Mouse (Mus musculus) E14TG2a.4 (cell line): ENCODE measurements around the gene Inpp5a.

Experiments used
- CTCF ChIP-seq: conservative IDR thresholded peaks from 2 replicates; pipeline ENCODE4 v1.5.1; 2014; ENCODE audit warnings: low read length
- NANOG ChIP-seq: IDR thresholded peaks from 2 replicates; pipeline ENCODE4 v1.6.1; 2014; ENCODE audit warnings: borderline replicate concordance, low read length, mixed read lengths
- POU5F1 ChIP-seq: IDR thresholded peaks from 2 replicates; pipeline ENCODE4 v1.6.1; 2014; ENCODE audit warnings: low read length, borderline replicate concordance

DNA sequence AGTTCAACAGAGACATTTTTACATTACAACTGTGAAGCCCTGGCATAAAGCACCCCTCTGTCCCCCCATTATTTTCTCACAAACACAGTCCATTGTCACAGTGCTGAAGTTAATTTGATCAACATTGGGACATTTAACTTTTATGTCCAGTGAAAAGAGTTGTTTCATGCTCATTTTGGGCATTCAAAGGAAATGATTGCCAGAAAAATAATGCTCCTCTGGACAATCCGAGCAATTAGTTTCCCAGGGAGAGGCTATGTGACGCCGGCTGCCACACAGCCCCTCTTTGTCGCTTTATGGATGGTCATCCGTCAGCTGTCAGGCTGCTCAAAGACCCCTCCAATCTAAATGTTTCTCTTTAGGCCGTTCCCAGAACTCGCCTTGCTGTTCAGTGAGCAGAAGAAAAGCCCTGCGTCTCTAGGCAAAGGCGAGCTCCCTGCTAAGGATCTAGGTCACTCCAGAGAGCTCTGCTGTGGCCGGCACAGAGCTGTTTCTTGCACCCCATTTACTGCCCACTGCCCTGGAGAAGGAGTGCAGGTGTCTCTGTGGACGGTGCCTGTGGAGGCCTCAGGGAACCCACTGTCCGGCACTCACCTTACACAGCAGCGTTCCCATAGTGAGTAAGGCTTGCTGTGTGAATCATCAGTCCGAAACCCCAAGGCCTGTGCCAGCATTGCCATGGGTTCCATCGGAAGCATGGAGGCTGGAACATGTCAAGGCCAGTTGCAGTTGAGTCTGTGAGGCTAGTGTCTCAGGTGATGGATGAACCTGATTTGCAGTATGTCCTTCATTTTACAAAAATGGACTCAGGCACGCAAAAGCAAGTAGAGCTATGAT, 141.9 kb downstream of the Inpp5a start:
- no peak for TF ChIP-seq CTCF
- TF ChIP-seq POU5F1 = no peak
- TF ChIP-seq NANOG = no peak
